Mouse (Mus musculus) testis, adult 2 months (tissue): Measurements from ENCODE around the gene Cast.

Experiments
- CTCF ChIP-seq: fragments of 200-500 bp; IDR thresholded peaks from 2 replicates; pipeline ENCODE4 v1.5.1; 2012; ENCODE audit warnings: low read depth, mild to moderate bottlenecking, inconsistent platforms, low read length, moderate library complexity; ENCODE audit not compliant: control insufficient read depth, insufficient read depth, insufficient replicate concordance
- POLR2A ChIP-seq: fragments of 200-500 bp; IDR thresholded peaks from 2 replicates; pipeline ENCODE4 v1.6.1; 2012; ENCODE audit warnings: low read depth, mild to moderate bottlenecking, inconsistent platforms, low read length, moderate library complexity; ENCODE audit not compliant: control insufficient read depth

DNA sequence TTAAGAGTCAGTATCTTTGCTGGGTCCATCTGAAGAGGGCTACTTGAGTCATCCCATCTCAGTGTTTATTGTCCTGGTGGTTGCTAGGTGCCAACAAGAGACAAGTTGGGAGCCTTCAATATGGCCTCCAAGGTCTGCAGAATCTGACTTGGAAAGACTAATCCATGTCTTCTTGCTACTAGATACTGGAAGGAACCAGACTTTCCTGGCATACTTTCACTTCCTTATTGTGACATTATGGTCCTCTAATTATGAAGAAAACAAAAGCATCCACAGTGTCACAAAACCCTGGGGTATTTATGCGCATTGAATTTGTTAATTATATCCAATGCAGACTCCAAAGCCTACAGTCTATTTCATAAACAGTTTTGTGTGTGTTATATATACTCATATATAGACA lies 7.1 kb upstream of the Cast start:
- no peak for TF ChIP-seq CTCF
- no peak for TF ChIP-seq POLR2A
